Mouse (Mus musculus) olfactory bulb, adult 2 months (tissue): Measurements from ENCODE around the gene Cept1.

ENCODE experiments used
- CTCF ChIP-seq: fragments of 200-500 bp; IDR thresholded peaks from 2 replicates; pipeline ENCODE4 v1.5.1; 2012; ENCODE audit warnings: low read depth, mild to moderate bottlenecking, low read length, moderate library complexity; ENCODE audit not compliant: insufficient read depth
- POLR2A ChIP-seq: fragments of 200-500 bp; IDR thresholded peaks from 2 replicates; pipeline ENCODE4 v1.6.1; 2012; ENCODE audit warnings: mild to moderate bottlenecking, low read depth, low read length, moderate library complexity; ENCODE audit not compliant: insufficient read depth

DNA sequence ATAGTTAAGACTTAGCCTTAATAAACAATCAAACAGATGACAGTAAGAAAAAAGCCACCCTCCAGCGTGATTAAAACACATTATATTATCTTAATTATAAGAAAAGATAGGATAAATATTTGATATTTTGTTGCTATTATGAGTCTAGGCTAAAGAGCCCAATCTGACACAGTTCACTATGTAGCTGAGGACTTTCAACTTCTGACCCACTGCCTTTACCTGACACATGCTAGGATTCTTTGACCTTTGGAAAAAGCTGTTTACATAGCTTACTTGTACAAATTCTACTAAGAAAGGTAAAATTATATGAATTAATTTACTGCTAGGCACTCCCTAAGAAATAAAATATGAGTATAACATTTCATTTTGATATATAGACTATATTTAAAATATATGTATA is 36.9 kb downstream of the Cept1 start:
- TF ChIP-seq CTCF (no peak), POLR2A (no peak)
